Mouse (Mus musculus) brain, embryonic 14.5 days (tissue): ENCODE results near the gene Lctl.

Experiments used
- CTCF ChIP-seq: fragments of 200-500 bp; IDR thresholded peaks from 2 replicates; pipeline ENCODE4 v1.5.1; 2012; ENCODE audit warnings: inconsistent platforms, mild to moderate bottlenecking, moderate library complexity, borderline replicate concordance; ENCODE audit not compliant: insufficient read depth, insufficient read length; ENCODE audit errors: extremely low read depth
- POLR2A ChIP-seq: fragments of 200-500 bp; IDR thresholded peaks from 2 replicates; pipeline ENCODE4 v1.6.1; 2012; ENCODE audit warnings: mild to moderate bottlenecking, inconsistent platforms, borderline replicate concordance; ENCODE audit not compliant: poor library complexity, insufficient read depth, insufficient read length, severe bottlenecking; ENCODE audit errors: extremely low read depth

DNA sequence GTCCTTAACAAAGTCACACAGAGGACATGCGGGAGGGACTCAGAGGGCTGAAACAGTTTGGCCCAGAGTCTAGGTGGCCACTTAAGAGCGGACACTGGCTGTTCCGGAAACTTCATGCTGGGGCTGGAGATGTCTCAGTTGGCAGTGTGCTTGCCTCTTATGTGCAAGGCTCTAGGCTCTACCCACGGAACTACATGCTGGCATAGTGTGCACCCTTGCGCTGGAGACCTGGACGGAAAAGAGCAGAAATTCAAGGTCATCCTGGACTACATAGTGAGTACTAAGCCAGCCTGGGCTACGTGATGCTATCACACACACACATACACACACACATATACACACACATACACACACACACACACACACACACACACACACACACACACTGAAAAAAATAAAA, 28.6 kb upstream of the Lctl start:
- TF ChIP-seq CTCF (no peak), POLR2A (no peak)
